Mouse (Mus musculus): ENCODE measurements around the gene Sulf2. TPM values are rescaled to one million over a fixed set of nuclear protein-coding genes. Genes with fewer than 3 reads are reported as not detected.

Gene Sulf2
- polyA plus RNA-seq, 1 experiment from 2014 or later = 73.4 TPM

- no peak for ATAC-seq
- Histone ChIP-seq H3K4me2 (replicated peaks) (no peak overlapping the region), H3K4me1 (replicated peaks) (no peaks in the 10 kb centered on the region), H3K9ac (replicated peaks) (no peak overlapping the region), H3K27me3 (no peaks in the 10 kb centered on the region), H3K4me3 (replicated peaks) (no peak overlapping the region), H3K27ac (no peak overlapping the region), H3K9me3 (no peaks in the 10 kb centered on the region), H3K36me3 (peaks cover 79% of the 10 kb centered on the region)
- WGBS = 96% methylated on average over 1 of the region's 1 CpGs
Measured at GRCm38 (mm10) chr2:166062008-166062407, 93.5 kb downstream of the Sulf2 start.

- no peak overlapping the region for H3K9ac ChIP-seq (replicated peaks)
- H3K4me1 ChIP-seq (replicated peaks) = no peaks in the 10 kb centered on the region
- no peak overlapping the region for H3K4me3 ChIP-seq (replicated peaks)
- H3K27ac ChIP-seq = no peak overlapping the region
- H3K36me3 ChIP-seq = peaks cover 86% of the 10 kb centered on the region
- no peak overlapping the region for H3K4me2 ChIP-seq (replicated peaks)
- no peaks in the 10 kb centered on the region for H3K9me3 ChIP-seq
- no peaks in the 10 kb centered on the region for H3K27me3 ChIP-seq
- WGBS = 84% methylated on average over 7 of the region's 7 CpGs
- no peak for ATAC-seq
Measured at GRCm38 (mm10) chr2:166059684-166060423, 95.6 kb downstream of the Sulf2 start.

- Histone ChIP-seq H3K27me3 (no peaks in the 10 kb centered on the region), H3K9ac (replicated peaks) (no peak overlapping the region), H3K4me1 (replicated peaks) (no peaks in the 10 kb centered on the region), H3K4me2 (replicated peaks) (no peak overlapping the region), H3K4me3 (replicated peaks) (no peak overlapping the region), H3K9me3 (no peaks in the 10 kb centered on the region), H3K36me3 (peaks cover 89% of the 10 kb centered on the region), H3K27ac (no peak overlapping the region)
- 93% methylated on average over 14 of the region's 14 CpGs for WGBS
- no peak for ATAC-seq
Measured at GRCm38 (mm10) chr2:166054002-166054539, 101.4 kb downstream of the Sulf2 start.

GRCm38 (mm10) chr2:166051966-166052365, 103.5 kb downstream of the Sulf2 start:
- no peak for ATAC-seq
- H3K27ac ChIP-seq = no peak overlapping the region
- H3K9ac ChIP-seq (replicated peaks) = no peak overlapping the region
- WGBS = 91% methylated on average over 7 of the region's 7 CpGs
- no peaks in the 10 kb centered on the region for H3K9me3 ChIP-seq
- H3K4me2 ChIP-seq (replicated peaks) = no peak overlapping the region
- no peaks in the 10 kb centered on the region for H3K27me3 ChIP-seq
- H3K4me1 ChIP-seq (replicated peaks) = no peaks in the 10 kb centered on the region
- no peak overlapping the region for H3K4me3 ChIP-seq (replicated peaks)
- H3K36me3 ChIP-seq = peaks cover 92% of the 10 kb centered on the region

GRCm38 (mm10) chr2:166051421-166051820, 104.0 kb downstream of the Sulf2 start:
- 89% methylated on average over 17 of the region's 17 CpGs for WGBS
- no peak for ATAC-seq
- Histone ChIP-seq H3K4me1 (replicated peaks) (no peaks in the 10 kb centered on the region), H3K27me3 (no peaks in the 10 kb centered on the region), H3K27ac (no peak overlapping the region), H3K9ac (replicated peaks) (no peak overlapping the region), H3K4me2 (replicated peaks) (no peak overlapping the region), H3K4me3 (replicated peaks) (no peak overlapping the region), H3K36me3 (peaks cover 87% of the 10 kb centered on the region), H3K9me3 (no peaks in the 10 kb centered on the region)

GRCm38 (mm10) chr2:166048852-166049251, 106.6 kb downstream of the Sulf2 start:
- Histone ChIP-seq H3K4me2 (replicated peaks) (no peak overlapping the region), H3K9ac (replicated peaks) (no peak overlapping the region), H3K36me3 (peaks cover 61% of the 10 kb centered on the region), H3K27me3 (no peaks in the 10 kb centered on the region), H3K4me3 (replicated peaks) (no peak overlapping the region), H3K4me1 (replicated peaks) (0 out of 2 replicates have a peak, but pooled peaks cover 2% of the 10 kb centered on the region), H3K27ac (no peak overlapping the region), H3K9me3 (no peaks in the 10 kb centered on the region)
- 91% methylated on average over 7 of the region's 7 CpGs for WGBS
- ATAC-seq = no peak

GRCm38 (mm10) chr2:166047931-166048330, 107.5 kb downstream of the Sulf2 start:
- H3K9me3 ChIP-seq = no peaks in the 10 kb centered on the region
- no peak overlapping the region for H3K9ac ChIP-seq (replicated peaks)
- H3K36me3 ChIP-seq = peaks cover 53% of the 10 kb centered on the region
- H3K27me3 ChIP-seq = no peaks in the 10 kb centered on the region
- ATAC-seq = no peak
- H3K4me3 ChIP-seq (replicated peaks) = no peak overlapping the region
- H3K4me1 ChIP-seq (replicated peaks) = 0 out of 2 replicates have a peak, but pooled peaks cover 2% of the 10 kb centered on the region
- WGBS = 94% methylated on average over 4 of the region's 4 CpGs
- H3K4me2 ChIP-seq (replicated peaks) = no peak overlapping the region
- no peak overlapping the region for H3K27ac ChIP-seq

GRCm38 (mm10) chr2:166045549-166046501, 109.6 kb downstream of the Sulf2 start:
- 79% methylated on average over 10 of the region's 10 CpGs for WGBS
- H3K9me3 ChIP-seq = no peaks in the 10 kb centered on the region
- no peak overlapping the region for H3K4me2 ChIP-seq (replicated peaks)
- no peak overlapping the region for H3K4me3 ChIP-seq (replicated peaks)
- ATAC-seq = no peak
- no peak overlapping the region for H3K27ac ChIP-seq
- H3K27me3 ChIP-seq = no peaks in the 10 kb centered on the region
- H3K36me3 ChIP-seq = peaks cover 33% of the 10 kb centered on the region
- H3K9ac ChIP-seq (replicated peaks) = no peak overlapping the region
- H3K4me1 ChIP-seq (replicated peaks) = peaks cover 11% of the 10 kb centered on the region

GRCm38 (mm10) chr2:166045006-166045405, 110.5 kb downstream of the Sulf2 start:
- Histone ChIP-seq H3K27ac (no peak overlapping the region), H3K27me3 (no peaks in the 10 kb centered on the region), H3K4me1 (replicated peaks) (peaks cover 13% of the 10 kb centered on the region), H3K36me3 (peaks cover 25% of the 10 kb centered on the region), H3K9me3 (no peaks in the 10 kb centered on the region), H3K9ac (replicated peaks) (no peak overlapping the region), H3K4me3 (replicated peaks) (no peak overlapping the region), H3K4me2 (replicated peaks) (no peak overlapping the region)
- WGBS = 81% methylated on average over 2 of the region's 2 CpGs
- no peak for ATAC-seq

GRCm38 (mm10) chr2:166042542-166042941, 112.9 kb downstream of the Sulf2 start:
- no peak for ATAC-seq
- peaks cover 13% of the 10 kb centered on the region for H3K4me1 ChIP-seq (replicated peaks)

GRCm38 (mm10) chr2:166039681-166040080, 115.8 kb downstream of the Sulf2 start:
- Histone ChIP-seq H3K36me3 (no peaks in the 10 kb centered on the region), H3K27me3 (no peaks in the 10 kb centered on the region), H3K4me3 (replicated peaks) (no peak overlapping the region), H3K4me2 (replicated peaks) (no peak overlapping the region), H3K9me3 (no peaks in the 10 kb centered on the region), H3K4me1 (replicated peaks) (peaks cover 10% of the 10 kb centered on the region), H3K9ac (replicated peaks) (no peak overlapping the region), H3K27ac (no peak overlapping the region)
- WGBS = 92% methylated on average over 4 of the region's 4 CpGs
- ATAC-seq = no peak

More at GRCm38 (mm10) chr2:166042542-166042941, 112.9 kb downstream of the Sulf2 start:
- Histone ChIP-seq H3K27ac (no peak overlapping the region), H3K36me3 (peaks cover 4% of the 10 kb centered on the region), H3K27me3 (no peaks in the 10 kb centered on the region), H3K4me3 (replicated peaks) (no peak overlapping the region), H3K9ac (replicated peaks) (no peak overlapping the region), H3K4me2 (replicated peaks) (no peak overlapping the region), H3K9me3 (no peaks in the 10 kb centered on the region)
- 78% methylated on average over 1 of the region's 1 CpGs for WGBS

- H3K36me3 ChIP-seq = no peaks in the 10 kb centered on the region
- H3K9me3 ChIP-seq = no peaks in the 10 kb centered on the region
- no peak overlapping the region for H3K4me2 ChIP-seq (replicated peaks)
- no peaks in the 10 kb centered on the region for H3K27me3 ChIP-seq
- WGBS = 60% methylated on average over 3 of the region's 3 CpGs
- no peak for ATAC-seq
- H3K27ac ChIP-seq = no peak overlapping the region
- H3K9ac ChIP-seq (replicated peaks) = no peak overlapping the region
- H3K4me1 ChIP-seq (replicated peaks) = peaks cover 12% of the 10 kb centered on the region
- H3K4me3 ChIP-seq (replicated peaks) = no peak overlapping the region
Measured at GRCm38 (mm10) chr2:166035725-166036124, 119.7 kb downstream of the Sulf2 start.

Data from midbrain, embryonic 13.5 days (tissue).